In the genomic region with DNA sequence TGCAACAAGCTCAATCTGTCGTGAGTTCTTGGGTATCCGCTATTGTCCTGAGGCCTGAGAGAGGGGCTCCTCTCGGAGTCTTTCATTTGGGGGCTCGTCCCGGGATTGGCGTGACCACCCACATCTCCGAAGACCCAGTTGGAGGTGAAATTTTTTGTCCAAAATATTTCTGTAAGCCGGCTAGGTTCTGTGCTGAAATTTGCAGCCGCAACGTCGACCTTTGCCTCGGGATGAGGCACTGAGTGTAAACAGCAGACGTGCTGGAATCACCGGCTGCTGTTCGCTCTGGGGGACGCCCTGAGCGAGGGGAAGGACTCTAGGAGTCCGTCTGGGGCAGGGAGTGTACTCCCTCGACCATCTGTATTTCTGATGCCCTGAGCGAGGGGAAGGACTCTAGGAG, we compare ENCODE assay signal across 7 mouse cellular contexts. TPM values are rescaled to one million over a fixed set of nuclear protein-coding genes. Genes with fewer than 3 reads are reported as not detected.
A peak's percentile ranks its signal among the peaks of the same experiment; 100 is the strongest.
DNase-seq lines count a peak whose midpoint lies in the region; ATAC-seq and TF ChIP-seq lines count a peak whose summit lies in the region.
"Not testable (repeated sequence)": the region's sequence is repeated elsewhere in the genome, so short reads cannot be mapped to it uniquely, and the experiment has no call there.

No protein-coding gene starts in this region.

- H3K79me2 ChIP-seq in liver, adult 2 months (ENCODE audit: control insufficient read depth, insufficient read depth, low read length): not testable (repeated sequence)

- H3K4me3 ChIP-seq in embryonic facial prominence, embryonic 13.5 days: peak overlapping the region; percentile 20; the same call in 1 of the 2 replicates
- H3K4me3 ChIP-seq in heart, embryonic 12.5 days: 0 out of 2 replicates have a peak overlapping the region, but pooled peaks have one; percentile 9
- H3K4me3 ChIP-seq in hindbrain, embryonic 14.5 days (replicated peaks; ENCODE audit: low read length); kidney, embryonic 16.5 days (ENCODE audit: low read length); liver, adult 2 months (ENCODE audit: insufficient read depth, low read depth, low read length); neural tube, embryonic 13.5 days: not testable (repeated sequence)

- H3K9me3 ChIP-seq in embryonic facial prominence, embryonic 13.5 days; heart, embryonic 12.5 days (replicated peaks); hindbrain, embryonic 14.5 days (ENCODE audit: control insufficient read depth, low read length); kidney, embryonic 16.5 days (ENCODE audit: low read length); neural tube, embryonic 13.5 days: not testable (repeated sequence)

- H3K27me3 ChIP-seq in embryonic facial prominence, embryonic 13.5 days; heart, embryonic 12.5 days (replicated peaks); hindbrain, embryonic 14.5 days (ENCODE audit: control insufficient read depth, insufficient read depth, low read length); kidney, embryonic 16.5 days (ENCODE audit: insufficient read depth, low read length); liver, adult 2 months (ENCODE audit: control insufficient read depth, insufficient read depth, low read length); neural tube, embryonic 13.5 days: not testable (repeated sequence)

- TF ChIP-seq POLR2A in liver, adult 2 months (IDR thresholded peaks at IDR 0.05; ENCODE audit: extremely low read depth, insufficient read depth, low read length): not testable (repeated sequence)

- not testable (repeated sequence) for H3K9ac ChIP-seq in embryonic facial prominence, embryonic 13.5 days; heart, embryonic 12.5 days; hindbrain, embryonic 14.5 days; kidney, embryonic 16.5 days (replicated peaks; ENCODE audit: low read length); neural tube, embryonic 13.5 days
- peak overlapping the region; percentile 21; the same call in 1 of the 2 replicates for H3K9ac ChIP-seq in liver, adult 2 months (ENCODE audit: low read depth, low read length)

- TF ChIP-seq CTCF in liver, adult 2 months (IDR thresholded peaks at IDR 0.05; ENCODE audit: low read depth, low read length): not testable (repeated sequence)

- H3K36me3 ChIP-seq in embryonic facial prominence, embryonic 13.5 days; heart, embryonic 12.5 days; hindbrain, embryonic 14.5 days (replicated peaks; ENCODE audit: control insufficient read depth, insufficient read depth); kidney, embryonic 16.5 days (ENCODE audit: insufficient read depth, low read length); liver, adult 2 months (ENCODE audit: control insufficient read depth, insufficient read depth, low read length); neural tube, embryonic 13.5 days: not testable (repeated sequence)

- not testable (repeated sequence) for H3K4me1 ChIP-seq in embryonic facial prominence, embryonic 13.5 days; heart, embryonic 12.5 days (replicated peaks); hindbrain, embryonic 14.5 days (replicated peaks; ENCODE audit: control insufficient read depth, insufficient read depth, low read length); kidney, embryonic 16.5 days (ENCODE audit: insufficient read depth, low read length); liver, adult 2 months (ENCODE audit: control insufficient read depth, insufficient read depth, low read length); neural tube, embryonic 13.5 days (replicated peaks)

- not testable (repeated sequence) for H3K27ac ChIP-seq in embryonic facial prominence, embryonic 13.5 days; heart, embryonic 12.5 days (ENCODE audit: poor library complexity, severe bottlenecking); hindbrain, embryonic 14.5 days; kidney, embryonic 16.5 days (ENCODE audit: low read length); liver, adult 2 months (replicated peaks; ENCODE audit: insufficient read depth, low read depth, low read length); neural tube, embryonic 13.5 days (replicated peaks)

- ATAC-seq in embryonic facial prominence, embryonic 13.5 days (ENCODE audit: insufficient number of reproducible peaks, insufficient read depth, low FRiP score, low TSS enrichment, low read depth); heart, embryonic 12.5 days (ENCODE audit: insufficient number of reproducible peaks, low FRiP score); hindbrain, embryonic 14.5 days (ENCODE audit: low FRiP score); kidney, embryonic 16.5 days (ENCODE audit: low FRiP score, low TSS enrichment); neural tube, embryonic 13.5 days (ENCODE audit: low read depth): not testable (repeated sequence)

- DNase-seq in hindbrain, embryonic 14.5 days (ENCODE audit: low spot score): not testable (repeated sequence)
- peak; percentile 42 for DNase-seq in liver, adult 2 months (ENCODE audit: extremely low read depth, low read depth, low spot score)
- DNase-seq in lung, postnatal 10 days: peak; percentile 8

- peak overlapping the region; percentile 44 for H3K4me2 ChIP-seq in embryonic facial prominence, embryonic 13.5 days
- peak overlapping the region; percentile 44 for H3K4me2 ChIP-seq in heart, embryonic 12.5 days
- H3K4me2 ChIP-seq in hindbrain, embryonic 14.5 days (replicated peaks): peak overlapping the region; percentile 21; the same call in 1 of the 2 replicates
- H3K4me2 ChIP-seq in kidney, embryonic 16.5 days (replicated peaks; ENCODE audit: low read depth, low read length): peak overlapping the region; percentile 32
- H3K4me2 ChIP-seq in neural tube, embryonic 13.5 days: peak overlapping the region; percentile 30; the same call in 1 of the 2 replicates

- WGBS in embryonic facial prominence, embryonic 13.5 days: 28% methylated on average over 20 of the region's 20 CpGs
- 26% methylated on average over 20 of the region's 20 CpGs for WGBS in heart, embryonic 12.5 days
- WGBS in hindbrain, embryonic 14.5 days: 23% methylated on average over 20 of the region's 20 CpGs
- WGBS in kidney, embryonic 16.5 days: 40% methylated on average over 20 of the region's 20 CpGs
- WGBS in liver, adult 2 months: 8% methylated on average over 20 of the region's 20 CpGs
- 30% methylated on average over 20 of the region's 20 CpGs for WGBS in neural tube, embryonic 13.5 days

RNA-seq across cellular contexts. Expression of a gene that starts 29.2 kb away (rescaled TPM):
- 108 and 120 TPM in 2 replicates for polyA plus RNA-seq in embryonic facial prominence, embryonic 13.5 days (2015; fragmentation: Nextera tagmentation; extraction: Ambion mirVana)
- polyA plus RNA-seq in heart, embryonic 12.5 days (2016; fragmentation: Nextera tagmentation; extraction: Ambion mirVana): 149 and 153 TPM in 2 replicates
- polyA plus RNA-seq in hindbrain, embryonic 14.5 days (2014; fragmentation: Nextera tagmentation; extraction: Ambion mirVana): 85.4 and 88.3 TPM in 2 replicates
- 187 and 188 TPM in 2 replicates for polyA plus RNA-seq in kidney, embryonic 16.5 days (2015; fragmentation: Nextera tagmentation; extraction: Ambion mirVana)
- 414 and 458 TPM in 2 replicates for total RNA-seq in liver, adult 2 months (2014; rRNA removed)
- 203 and 230 TPM in 2 replicates for polyA plus RNA-seq in liver, adult 2 months (2012; rRNA removed)
- 66.6 and 74.5 TPM in 2 replicates for polyA plus RNA-seq in neural tube, embryonic 13.5 days (2015; fragmentation: Nextera tagmentation; extraction: Ambion mirVana)
